Mouse (Mus musculus) heart, adult 8-10 months (tissue): ENCODE measurements around the gene Ube2q1. TPM values are rescaled to one million over a fixed set of nuclear protein-coding genes. Genes with fewer than 3 reads are reported as not detected.

Experiments
- DNase-seq: peaks from one replicate; pipeline ENCODE4 v3.0.0; 2022; ENCODE audit warnings: low spot score
- total RNA-seq, 4 experiments: library from RNA; stranded (reverse); gene quantifications; 2 replicates each; pipeline ENCODE4 v1.2.4; 2022

The Ube2q1 gene
- total RNA-seq, 4 experiments from 2014 or later: 21.6 to 25.2 (median 23.0) TPM

GRCm38 (mm10) chr3:89821096-89821513, 47.7 kb downstream of the Ube2q1 start:
- DNase-seq: no peak

GRCm38 (mm10) chr3:89821548-89822480, 48.4 kb downstream of the Ube2q1 start:
- no peak for DNase-seq

- DNase-seq: no peak
These were observed 50.2 kb downstream of the Ube2q1 start for GRCm38 (mm10) chr3:89823594-89823993.

GRCm38 (mm10) chr3:89826295-89826694, 52.9 kb downstream of the Ube2q1 start:
- DNase-seq: no peak

- no peak for DNase-seq
These were observed 57.6 kb downstream of the Ube2q1 start, which contains the start of gene She for GRCm38 (mm10) chr3:89830815-89831591. Gene She (plus strand): TSS chr3:89831370.

Other genes starting within 250 kb of the Ube2q1 start
- 10 to 100 TPM; 10.8 to 13.0 (median 12.4) TPM for gene Adar, start 58.6 kb upstream of the Ube2q1 start, total RNA-seq
- gene Chrnb2, start 9.0 kb upstream of the Ube2q1 start, total RNA-seq: under 1 TPM; 0.11 to 0.22 (median 0.16) TPM
- gene She, start 57.8 kb downstream of the Ube2q1 start, total RNA-seq: 10 to 100 TPM in 3 of 4 experiments, 1 to 10 TPM in 1; 8.5 to 14.1 (median 12.4) TPM
- 1 to 10 TPM; 2.8 to 4.3 (median 3.1) TPM for gene Il6ra, start 139.6 kb downstream of the Ube2q1 start, total RNA-seq
- 10 to 100 TPM; 14.5 to 17.8 (median 15.8) TPM for gene Atp8b2, start 189.9 kb downstream of the Ube2q1 start, total RNA-seq
- 10 to 100 TPM; 38.8 to 56.6 (median 46.9) TPM for gene Hax1, start 225.2 kb downstream of the Ube2q1 start, total RNA-seq